Mouse (Mus musculus): ENCODE data around the gene Bcl2a1a. TPM values are rescaled to one million over a fixed set of nuclear protein-coding genes. Genes with fewer than 3 reads are reported as not detected.

Bcl2a1a gene
- polyA plus RNA-seq (2014; fragmentation: Illumina TruSeq; extraction: RNeasy Lipid Tissue Mini Kit (QIAGEN cat#74804); ENCODE audit: low read depth, low replicate concordance), result 1.2 TPM

GRCm38 (mm10) chr9:88956670-88957153 lies at the start of gene Bcl2a1a:
Bcl2a1a (plus strand) TSS chr9:88956900.

Other genes starting within 250 kb of the Bcl2a1a start
- gene Mthfsl, start 236.6 kb upstream of the Bcl2a1a start, polyA plus RNA-seq (2014; fragmentation: Illumina TruSeq; extraction: RNeasy Lipid Tissue Mini Kit (QIAGEN cat#74804); ENCODE audit: low read depth, low replicate concordance), result 77.6 TPM
- gene Bcl2a1d, start 225.0 kb upstream of the Bcl2a1a start, polyA plus RNA-seq (2014; fragmentation: Illumina TruSeq; extraction: RNeasy Lipid Tissue Mini Kit (QIAGEN cat#74804); ENCODE audit: low read depth, low replicate concordance), result 1.7 TPM
- gene Trim43c, start 117.7 kb upstream of the Bcl2a1a start, polyA plus RNA-seq (2014; fragmentation: Illumina TruSeq; extraction: RNeasy Lipid Tissue Mini Kit (QIAGEN cat#74804); ENCODE audit: low read depth, low replicate concordance), result not detected
- not detected for gene Trim43b, start 135.9 kb downstream of the Bcl2a1a start, polyA plus RNA-seq (2014; fragmentation: Illumina TruSeq; extraction: RNeasy Lipid Tissue Mini Kit (QIAGEN cat#74804); ENCODE audit: low read depth, low replicate concordance)
- 4.0 TPM for gene Bcl2a1b, start 242.3 kb downstream of the Bcl2a1a start, polyA plus RNA-seq (2014; fragmentation: Illumina TruSeq; extraction: RNeasy Lipid Tissue Mini Kit (QIAGEN cat#74804); ENCODE audit: low read depth, low replicate concordance)
- gene Gm29094, start 242.5 kb downstream of the Bcl2a1a start, polyA plus RNA-seq (2014; fragmentation: Illumina TruSeq; extraction: RNeasy Lipid Tissue Mini Kit (QIAGEN cat#74804); ENCODE audit: low read depth, low replicate concordance), result 1.5 TPM